Mouse (Mus musculus) midbrain, embryonic 13.5 days (tissue): ENCODE data around the gene Cdc45. TPM values are rescaled to one million over a fixed set of nuclear protein-coding genes. Genes with fewer than 3 reads are reported as not detected.

Experiments used
- ATAC-seq: fragments of 200-750 bp; cut with Nextera tagmentation; 2 replicates; pipeline ENCODE4 v1.8.0; 2017; ENCODE audit warnings: mild to moderate bottlenecking, moderate TSS enrichment, moderate library complexity
- H3K27ac ChIP-seq: fragments of 300-500 bp; sonication (generic); 2 replicates; pipeline ENCODE4 v1.5.1; 2015; ENCODE audit warnings: inconsistent platforms, mild to moderate bottlenecking, moderate library complexity
- H3K27me3 ChIP-seq: fragments of 300-500 bp; sonication (generic); 2 replicates; pipeline ENCODE4 v1.6.1; 2015; ENCODE audit warnings: mild to moderate bottlenecking, inconsistent platforms
- H3K36me3 ChIP-seq: fragments of 300-500 bp; sonication (generic); 2 replicates; pipeline ENCODE4 v1.6.1; 2015; ENCODE audit warnings: mild to moderate bottlenecking, inconsistent platforms
- H3K4me1 ChIP-seq: fragments of 300-500 bp; sonication (generic); replicated peaks from 2 replicates; pipeline ENCODE4 v1.6.1; 2015; ENCODE audit warnings: inconsistent platforms
- H3K4me2 ChIP-seq: fragments of 300-500 bp; sonication (generic); replicated peaks from 2 replicates; pipeline ENCODE4 v1.6.1; 2015; ENCODE audit warnings: moderate library complexity, mild to moderate bottlenecking, inconsistent platforms
- H3K4me3 ChIP-seq: fragments of 300-500 bp; sonication (generic); replicated peaks from 2 replicates; pipeline ENCODE4 v1.5.1; 2015; ENCODE audit warnings: mild to moderate bottlenecking, inconsistent platforms
- H3K9ac ChIP-seq: fragments of 300-500 bp; sonication (generic); replicated peaks from 2 replicates; pipeline ENCODE4 v1.6.1; 2015; ENCODE audit warnings: mild to moderate bottlenecking, inconsistent platforms
- H3K9me3 ChIP-seq: fragments of 300-500 bp; sonication (generic); 2 replicates; pipeline ENCODE4 v1.6.1; 2016; ENCODE audit warnings: mild to moderate bottlenecking, inconsistent platforms
- WGBS: fragments of 180-500 bp; shearing (Covaris S2); methylation state at CpG from one replicate; pipeline ENCODE4 v1.1.7; 2015; 5-methylcytosine and 5-hydroxymethylcytosine counted together
- polyA plus RNA-seq: library from polyadenylated mRNA; unstranded; fragments of >200 nt; fragmentation: Nextera tagmentation; extraction: Ambion mirVana; gene quantifications from 2 replicates; pipeline ENCODE4 v1.2.1, GENCODE M21; 2015

The Cdc45 gene
- polyA plus RNA-seq, 1 experiment from 2014 or later: 18.5 TPM

GRCm38 (mm10) chr16:18761734-18762133, 50.1 kb downstream of the Cdc45 start:
- WGBS: 92% methylated on average over 4 of the region's 4 CpGs
- no peak for ATAC-seq
- H3K4me1 ChIP-seq: no peaks in the 10 kb centered on the region
- no peak overlapping the region for H3K27ac ChIP-seq
- no peak overlapping the region for H3K4me3 ChIP-seq
- no peaks in the 10 kb centered on the region for H3K36me3 ChIP-seq
- no peaks in the 10 kb centered on the region for H3K9me3 ChIP-seq
- no peaks in the 10 kb centered on the region for H3K27me3 ChIP-seq
- no peak overlapping the region for H3K9ac ChIP-seq
- no peak overlapping the region for H3K4me2 ChIP-seq

- no peaks in the 10 kb centered on the region for H3K4me1 ChIP-seq
Observed at GRCm38 (mm10) chr16:18751885-18752499, 59.8 kb downstream of the Cdc45 start.

DNA sequence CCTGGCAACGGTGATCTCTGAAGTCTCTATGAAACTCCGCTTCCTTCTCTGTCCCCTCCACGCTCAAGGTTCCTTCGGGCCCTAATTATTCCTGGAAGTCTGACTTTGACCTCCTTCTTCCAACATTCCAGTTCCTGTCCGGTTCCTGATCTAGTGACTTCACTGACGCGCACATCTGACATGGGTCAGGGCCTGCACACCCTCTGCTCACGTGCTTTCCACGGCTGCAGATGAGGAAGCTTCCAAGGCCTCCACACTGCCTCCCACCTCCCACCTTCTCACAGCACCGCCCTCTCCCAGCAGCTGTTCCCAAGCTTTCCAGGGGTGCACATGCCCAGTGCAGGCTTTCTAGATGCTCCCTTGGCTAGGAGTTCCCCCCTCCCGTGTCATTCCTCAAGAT, 60.7 kb downstream of the Cdc45 start:
- H3K4me3 ChIP-seq: no peak overlapping the region
- no peak overlapping the region for H3K9ac ChIP-seq
- no peaks in the 10 kb centered on the region for H3K4me1 ChIP-seq
- 88% methylated on average over 11 of the region's 11 CpGs for WGBS
- no peak overlapping the region for H3K4me2 ChIP-seq
- no peak for ATAC-seq
- H3K27ac ChIP-seq: no peak overlapping the region
- no peaks in the 10 kb centered on the region for H3K27me3 ChIP-seq
- no peaks in the 10 kb centered on the region for H3K9me3 ChIP-seq
- H3K36me3 ChIP-seq: no peaks in the 10 kb centered on the region

More at GRCm38 (mm10) chr16:18751885-18752499, 59.8 kb downstream of the Cdc45 start:
- 84% methylated on average over 10 of the region's 10 CpGs for WGBS
- no peak for ATAC-seq
- H3K9me3 ChIP-seq: no peaks in the 10 kb centered on the region
- no peaks in the 10 kb centered on the region for H3K36me3 ChIP-seq
- H3K27me3 ChIP-seq: no peaks in the 10 kb centered on the region
- H3K9ac ChIP-seq: no peak overlapping the region
- H3K27ac ChIP-seq: no peak overlapping the region
- H3K4me2 ChIP-seq: no peak overlapping the region
- H3K4me3 ChIP-seq: no peak overlapping the region

DNA sequence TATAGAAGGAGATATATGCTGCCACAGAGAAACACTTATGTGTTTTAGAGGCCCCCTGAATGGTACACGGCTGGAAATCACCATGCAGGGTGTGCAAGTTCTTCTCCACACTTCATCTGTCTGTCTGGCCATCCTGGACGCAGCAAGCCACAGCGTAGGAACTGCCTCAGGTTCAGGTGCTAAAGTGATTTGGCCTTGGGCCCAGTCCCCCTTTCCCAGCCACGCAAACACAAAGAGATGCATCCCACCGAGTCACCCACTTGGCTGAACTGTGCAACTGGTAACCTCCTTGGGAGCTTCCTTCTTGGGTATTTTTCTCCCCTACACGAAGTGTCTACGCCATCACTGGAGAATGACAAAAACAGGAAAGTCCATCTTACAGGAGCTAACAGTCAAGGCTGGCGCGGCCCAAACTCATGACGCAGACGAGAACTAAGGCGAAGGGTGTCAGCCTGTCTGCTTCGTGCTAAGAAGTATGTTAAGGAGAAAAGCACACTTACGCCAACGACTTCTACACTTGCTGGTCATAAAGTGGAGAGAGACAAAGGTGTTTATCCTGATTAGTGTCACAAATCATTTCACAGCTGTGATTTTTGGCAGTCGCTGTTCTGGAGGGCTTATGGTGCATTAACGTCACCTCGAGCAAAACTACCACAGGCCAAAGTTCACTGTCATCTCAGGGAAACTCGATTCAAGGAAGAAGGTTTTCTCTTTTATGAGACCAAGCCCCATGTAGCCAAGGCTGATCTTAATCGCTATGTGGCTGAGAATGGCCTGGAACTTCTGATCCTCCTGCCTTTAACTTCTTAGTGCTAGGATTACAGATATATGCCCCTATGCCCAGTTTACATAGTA, 65.3 kb downstream of the Cdc45 start:
- 83% methylated on average over 20 of the region's 20 CpGs for WGBS

GRCm38 (mm10) chr16:18738303-18738702, 73.5 kb downstream of the Cdc45 start:
- Histone ChIP-seq H3K4me2 (no peak overlapping the region), H3K9ac (no peak overlapping the region), H3K27ac (no peak overlapping the region), H3K9me3 (no peaks in the 10 kb centered on the region), H3K27me3 (no peaks in the 10 kb centered on the region), H3K36me3 (no peaks in the 10 kb centered on the region), H3K4me1 (no peaks in the 10 kb centered on the region), H3K4me3 (no peak overlapping the region)
- no peak for ATAC-seq

More for the DNA sequence above, 65.3 kb downstream of the Cdc45 start:
- H3K9ac ChIP-seq: no peak overlapping the region
- no peak overlapping the region for H3K4me2 ChIP-seq
- H3K9me3 ChIP-seq: no peaks in the 10 kb centered on the region
- no peaks in the 10 kb centered on the region for H3K36me3 ChIP-seq
- H3K4me1 ChIP-seq: no peaks in the 10 kb centered on the region
- no peaks in the 10 kb centered on the region for H3K27me3 ChIP-seq
- no peak overlapping the region for H3K27ac ChIP-seq
- no peak for ATAC-seq
- no peak overlapping the region for H3K4me3 ChIP-seq

DNA sequence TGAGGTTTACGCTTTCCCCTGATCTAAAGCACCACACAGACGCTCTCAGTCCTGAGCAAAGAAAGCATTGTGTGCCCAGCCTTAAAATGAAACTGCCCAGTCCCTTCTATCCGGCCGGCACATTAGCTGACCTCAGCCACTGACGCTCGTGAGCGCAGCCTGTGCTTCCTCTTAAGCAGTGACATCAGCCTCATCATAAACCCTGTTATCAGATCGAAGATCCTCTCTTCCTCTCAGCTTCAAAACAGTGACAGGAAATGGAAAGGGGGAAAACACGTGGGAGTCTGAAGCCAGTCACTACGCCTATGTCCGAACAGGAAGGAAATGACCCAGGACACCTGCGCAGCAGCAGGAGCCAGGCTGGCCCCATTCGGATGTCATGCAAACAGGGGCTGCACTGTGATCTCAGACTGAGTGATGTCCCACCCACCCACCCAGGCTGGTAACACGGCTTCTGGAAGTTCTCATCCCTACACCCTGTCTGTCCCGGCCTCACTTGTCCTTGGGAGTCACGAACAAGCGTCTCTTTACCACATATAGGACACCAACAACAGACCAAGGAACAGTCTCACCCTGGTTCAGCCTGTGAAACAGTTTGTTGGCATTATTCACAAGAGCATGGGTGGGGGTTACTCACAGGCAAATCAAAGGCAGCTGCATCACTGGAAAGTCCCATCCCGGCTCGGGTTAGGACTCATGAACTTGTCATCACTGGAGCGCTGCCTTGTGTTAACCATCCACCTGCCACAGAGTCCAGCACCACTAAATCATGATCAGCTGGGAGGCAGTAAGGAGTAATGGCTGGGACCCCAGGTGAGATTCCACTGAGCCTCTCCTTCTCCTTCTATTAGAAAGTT, 78.5 kb downstream of the Cdc45 start:
- no peaks in the 10 kb centered on the region for H3K4me1 ChIP-seq
- H3K9ac ChIP-seq: no peak overlapping the region
- no peak overlapping the region for H3K4me3 ChIP-seq
- ATAC-seq: no peak
- no peak overlapping the region for H3K27ac ChIP-seq
- H3K27me3 ChIP-seq: no peaks in the 10 kb centered on the region
- H3K9me3 ChIP-seq: no peaks in the 10 kb centered on the region
- WGBS: 79% methylated on average over 20 of the region's 20 CpGs
- H3K4me2 ChIP-seq: no peak overlapping the region
- no peaks in the 10 kb centered on the region for H3K36me3 ChIP-seq

DNA sequence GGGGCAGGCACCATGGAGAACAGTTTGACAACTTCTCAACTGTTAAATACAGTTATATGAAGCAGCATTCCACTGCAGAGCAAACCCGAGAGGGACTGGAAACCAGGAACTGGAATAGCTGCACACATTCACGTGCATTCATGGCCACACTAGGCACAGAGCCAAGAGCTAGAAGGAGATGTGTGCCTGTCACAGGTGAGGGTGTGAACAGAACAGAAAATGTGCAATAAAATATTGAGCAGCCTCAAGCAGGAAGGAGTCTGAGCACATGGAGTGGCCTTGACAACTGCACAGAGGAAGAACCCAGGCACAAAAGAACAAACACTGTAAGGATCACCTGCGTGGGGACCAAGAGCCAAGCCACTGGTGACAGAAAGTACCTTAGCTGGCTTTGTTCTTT, 81.1 kb downstream of the Cdc45 start:
- Histone ChIP-seq H3K4me3 (no peak overlapping the region), H3K36me3 (no peaks in the 10 kb centered on the region), H3K9me3 (no peaks in the 10 kb centered on the region), H3K27ac (no peak overlapping the region), H3K27me3 (no peaks in the 10 kb centered on the region), H3K4me2 (no peak overlapping the region), H3K4me1 (no peaks in the 10 kb centered on the region), H3K9ac (no peak overlapping the region)
- WGBS: 80% methylated on average over 3 of the region's 3 CpGs
- ATAC-seq: no peak

Other genes starting within 250 kb of the Cdc45 start
- 0.34 and 0.71 TPM in 2 replicates for gene Tbx1, start 221.3 kb downstream of the Cdc45 start, polyA plus RNA-seq
- 8.2 and 10.5 TPM in 2 replicates for gene Gp1bb, start 189.6 kb downstream of the Cdc45 start, polyA plus RNA-seq
- 16.5 and 18.3 TPM in 2 replicates for gene Gm49601, start 185.6 kb downstream of the Cdc45 start, polyA plus RNA-seq
- gene Sept5, start 182.0 kb downstream of the Cdc45 start, polyA plus RNA-seq: 149 and 151 TPM in 2 replicates
- gene Cldn5, start 35.1 kb downstream of the Cdc45 start, polyA plus RNA-seq: 59.1 and 68.2 TPM in 2 replicates
- 112 and 121 TPM in 2 replicates for gene Ufd1, start 208 bp downstream of the Cdc45 start, polyA plus RNA-seq
- 35.5 and 38.4 TPM in 2 replicates for gene 2510002D24Rik, start 24.6 kb upstream of the Cdc45 start, polyA plus RNA-seq
- 0.23 TPM in 1 of 2 replicates, not detected in the other for gene Gm28539, start 24.6 kb upstream of the Cdc45 start, polyA plus RNA-seq
- gene Mrpl40, start 64.9 kb upstream of the Cdc45 start, polyA plus RNA-seq: 70.2 and 74.3 TPM in 2 replicates
- gene Hira, start 65.0 kb upstream of the Cdc45 start, polyA plus RNA-seq: 23.6 and 23.8 TPM in 2 replicates